Mouse (Mus musculus) CH12.LX (cell line): Measurements from ENCODE around the gene Gm37240. TPM values are rescaled to one million over a fixed set of nuclear protein-coding genes. Genes with fewer than 3 reads are reported as not detected.

ENCODE experiments used
- DNase-seq: peaks from one replicate; pipeline ENCODE4 v3.0.0-alpha.2; 2013; ENCODE audit errors: extremely low read depth
- H3K27ac ChIP-seq: 2 replicates; pipeline ENCODE4 v1.5.1; 2012; ENCODE audit warnings: low read depth, mild to moderate bottlenecking, control low read depth, moderate library complexity; ENCODE audit not compliant: insufficient read depth
- H3K27me3 ChIP-seq: replicated peaks from 2 replicates; pipeline ENCODE3; 2012; ENCODE audit warnings: inconsistent platforms
- H3K36me3 ChIP-seq, 2 experiments: replicated peaks in 1 of 2; 2 replicates each; pipeline versions ENCODE3 to v1.6.1; 2012; ENCODE audit warnings: inconsistent platforms in 1 of 2, low read length in 1 of 2, mild to moderate bottlenecking in 1 of 2, mixed read lengths in 1 of 2, moderate library complexity in 1 of 2; ENCODE audit not compliant: control insufficient read depth in 1 of 2, insufficient read depth in 1 of 2
- H3K4me1 ChIP-seq, 2 experiments: 2 replicates each; pipeline ENCODE4 v1.6.1; 2012; ENCODE audit warnings: inconsistent platforms in 1 of 2, moderate library complexity in 1 of 2; ENCODE audit not compliant: insufficient read depth in 2 of 2, control insufficient read depth in 1 of 2
- H3K4me2 ChIP-seq: 2 replicates; pipeline ENCODE4 v1.6.1; 2012; ENCODE audit warnings: low read depth, mild to moderate bottlenecking, control low read depth; ENCODE audit not compliant: poor library complexity, insufficient read depth, severe bottlenecking
- H3K4me3 ChIP-seq, 3 experiments: fragments of 150-350 bp in 1 of 3; sonication (generic) in 1 of 3; replicated peaks in 1 of 3; 2 replicates each; pipeline versions ENCODE3 to v1.5.1; 2011 to 2012; ENCODE audit warnings: low read depth in 2 of 3, low read length in 2 of 3, mild to moderate bottlenecking in 2 of 3, moderate library complexity in 2 of 3, control low read depth in 1 of 3, improper control_type of control experiment in 1 of 3, inconsistent platforms in 1 of 3, mixed read lengths in 1 of 3; ENCODE audit not compliant: poor library complexity in 1 of 3
- H3K79me2 ChIP-seq: replicated peaks from 2 replicates; pipeline ENCODE4 v1.6.1; 2012; ENCODE audit warnings: mild to moderate bottlenecking, moderate library complexity; ENCODE audit not compliant: control insufficient read depth, poor library complexity, insufficient read depth, severe bottlenecking; ENCODE audit errors: extremely low read depth
- H3K9ac ChIP-seq: 2 replicates; pipeline ENCODE4 v1.6.1; 2012; ENCODE audit warnings: low read depth, mild to moderate bottlenecking, control low read depth, moderate library complexity; ENCODE audit not compliant: insufficient read depth
- H3K9me3 ChIP-seq: replicated peaks from 2 replicates; pipeline ENCODE3; 2012; ENCODE audit warnings: low read length, inconsistent platforms, mixed read lengths
- BHLHE40 ChIP-seq: IDR thresholded peaks from 2 replicates; pipeline ENCODE4 v1.6.1; 2011; ENCODE audit warnings: mild to moderate bottlenecking, low read depth, low read length, improper control_type of control experiment
- CHD1 ChIP-seq: IDR thresholded peaks from 2 replicates; pipeline ENCODE4 v1.6.1; 2012; ENCODE audit warnings: low read depth, low read length, improper control_type of control experiment, inconsistent platforms
- CHD2 ChIP-seq: IDR thresholded peaks from 2 replicates; pipeline ENCODE4 v1.6.1; 2011; ENCODE audit warnings: low read length, improper control_type of control experiment
- CTCF ChIP-seq, 2 experiments: IDR thresholded peaks in 1 of 2; conservative IDR thresholded peaks in 1 of 2; 2 replicates each; pipeline ENCODE4 v1.5.1; 2011 to 2012; ENCODE audit warnings: low read depth in 2 of 2, low read length in 2 of 2, improper control_type of control experiment in 1 of 2, inconsistent platforms in 1 of 2, mild to moderate bottlenecking in 1 of 2, moderate library complexity in 1 of 2
- ELF1 ChIP-seq: IDR thresholded peaks from 2 replicates; pipeline ENCODE4 v1.6.1; 2014; ENCODE audit warnings: low read depth, mild to moderate bottlenecking, inconsistent platforms, low read length, improper control_type of control experiment
- EP300 ChIP-seq: IDR thresholded peaks from 2 replicates; pipeline ENCODE4 v1.6.1; 2011; ENCODE audit warnings: low read length, improper control_type of control experiment
- ETS1 ChIP-seq: conservative IDR thresholded peaks from 2 replicates; pipeline ENCODE4 v1.6.1; 2012; ENCODE audit warnings: low read depth, mild to moderate bottlenecking, inconsistent platforms, low read length, improper control_type of control experiment, moderate library complexity
- GABPA ChIP-seq: IDR thresholded peaks from 2 replicates; pipeline ENCODE4 v1.6.1; 2012; ENCODE audit warnings: low read depth, low read length, improper control_type of control experiment, inconsistent platforms; ENCODE audit not compliant: insufficient replicate concordance
- HCFC1 ChIP-seq: IDR thresholded peaks from 2 replicates; pipeline ENCODE4 v1.6.1; 2012; ENCODE audit warnings: low read depth, mild to moderate bottlenecking, inconsistent platforms, low read length, improper control_type of control experiment
- IRF4 ChIP-seq: IDR thresholded peaks from 2 replicates; pipeline ENCODE4 v1.6.1; 2014; ENCODE audit warnings: low read depth, mild to moderate bottlenecking, inconsistent platforms, low read length, improper control_type of control experiment
- JUN ChIP-seq: IDR thresholded peaks from 2 replicates; pipeline ENCODE4 v1.6.1; 2011; ENCODE audit warnings: low read depth, mild to moderate bottlenecking, low read length, improper control_type of control experiment, moderate library complexity; ENCODE audit not compliant: insufficient read depth
- JUND ChIP-seq: conservative IDR thresholded peaks from 2 replicates; pipeline ENCODE4 v1.6.1; 2011; ENCODE audit warnings: low read depth, low read length, improper control_type of control experiment
- KAT2A ChIP-seq: IDR thresholded peaks from 2 replicates; pipeline ENCODE4 v1.6.1; 2012; ENCODE audit warnings: low read length, improper control_type of control experiment, inconsistent platforms; ENCODE audit not compliant: insufficient replicate concordance
- MAFK ChIP-seq: IDR thresholded peaks from 2 replicates; pipeline ENCODE4 v1.6.1; 2011; ENCODE audit warnings: low read length, improper control_type of control experiment; ENCODE audit not compliant: insufficient replicate concordance
- MAX ChIP-seq: IDR thresholded peaks from 2 replicates; pipeline ENCODE4 v1.6.1; 2011; ENCODE audit warnings: low read length, improper control_type of control experiment
- MAZ ChIP-seq: IDR thresholded peaks from 2 replicates; pipeline ENCODE4 v1.6.1; 2012; ENCODE audit warnings: low read depth, mild to moderate bottlenecking, inconsistent platforms, low read length, improper control_type of control experiment, moderate library complexity
- MEF2A ChIP-seq: IDR thresholded peaks from 2 replicates; pipeline ENCODE4 v1.6.1; 2014; ENCODE audit warnings: low read depth, mild to moderate bottlenecking, inconsistent platforms, low read length, improper control_type of control experiment, borderline replicate concordance
- MXI1 ChIP-seq: IDR thresholded peaks from 2 replicates; pipeline ENCODE4 v1.6.1; 2011; ENCODE audit warnings: mild to moderate bottlenecking, low read depth, low read length, improper control_type of control experiment
- MYC ChIP-seq: IDR thresholded peaks from 2 replicates; pipeline ENCODE4 v1.6.1; 2011; ENCODE audit warnings: low read depth, mild to moderate bottlenecking, improper control_type of control experiment, low read length
- NELFE ChIP-seq: IDR thresholded peaks from 2 replicates; pipeline ENCODE4 v1.6.1; 2011; ENCODE audit warnings: low read depth, low read length, improper control_type of control experiment
- PAX5 ChIP-seq: IDR thresholded peaks from 2 replicates; pipeline ENCODE4 v1.6.1; 2012; ENCODE audit warnings: low read length, inconsistent platforms, mixed read lengths
- POLR2A ChIP-seq: IDR thresholded peaks from 2 replicates; pipeline ENCODE4 v1.6.1; 2011; ENCODE audit warnings: low read depth, mild to moderate bottlenecking, improper control_type of control experiment, low read length
- RCOR1 ChIP-seq: conservative IDR thresholded peaks from 2 replicates; pipeline ENCODE4 v1.6.1; 2012; ENCODE audit warnings: low read depth, mild to moderate bottlenecking, inconsistent platforms, low read length, improper control_type of control experiment
- SIN3A ChIP-seq: IDR thresholded peaks from 2 replicates; pipeline ENCODE4 v1.6.1; 2012; ENCODE audit warnings: low read length, improper control_type of control experiment, inconsistent platforms
- TCF12 ChIP-seq: IDR thresholded peaks from 2 replicates; pipeline ENCODE4 v1.6.1; 2014; ENCODE audit warnings: low read depth, mild to moderate bottlenecking, inconsistent platforms, low read length, improper control_type of control experiment
- UBTF ChIP-seq: IDR thresholded peaks from 2 replicates; pipeline ENCODE4 v1.6.1; 2012; ENCODE audit warnings: low read depth, mild to moderate bottlenecking, inconsistent platforms, low read length, improper control_type of control experiment, moderate library complexity
- USF1 ChIP-seq: IDR thresholded peaks from 2 replicates; pipeline ENCODE4 v1.6.1; 2014; ENCODE audit warnings: low read depth, mild to moderate bottlenecking, inconsistent platforms, low read length, improper control_type of control experiment
- ZC3H11A ChIP-seq: IDR thresholded peaks from 2 replicates; pipeline ENCODE4 v1.6.1; 2012; ENCODE audit warnings: low read depth, mild to moderate bottlenecking, inconsistent platforms, low read length, improper control_type of control experiment
- ZKSCAN1 ChIP-seq: IDR thresholded peaks from 2 replicates; pipeline ENCODE4 v1.6.1; 2012; ENCODE audit warnings: low read depth, inconsistent platforms, low read length, improper control_type of control experiment, borderline replicate concordance
- ZMIZ1 ChIP-seq: IDR thresholded peaks from 2 replicates; pipeline ENCODE4 v1.6.1; 2012; ENCODE audit warnings: low read depth, mild to moderate bottlenecking, inconsistent platforms, low read length, improper control_type of control experiment
- dilution Hi-C: fragments of 300-500 bp; cut with MboI; formaldehyde crosslinking; loops from 2 replicates; pipeline ENCODE4 v1.14.3; 2020; ENCODE audit warnings: low sequenced_read_pairs; ENCODE audit not compliant: extremely low pct_unique_long_range_greater_than_20kb, extremely low pct_ligation_motif_present
- in situ Hi-C: fragments of 300-500 bp; cut with MboI; formaldehyde crosslinking; loops from 3 replicates; pipeline ENCODE4 v1.14.3; 2019; ENCODE audit warnings: low sequenced_read_pairs, low pct_ligation_motif_present, low pct_unique_long_range_greater_than_20kb, mixed read lengths
- polyA plus RNA-seq: library from polyadenylated mRNA; unstranded; fragments of >175 nt; gene quantifications from 2 replicates; pipeline ENCODE4 v1.2.1, GENCODE M21; 2012; ENCODE audit warnings: low read depth; ENCODE audit not compliant: insufficient read length
- total RNA-seq, 2 experiments: library from RNA; depleted of rRNA; stranded (reverse); fragments of 300-350 nt in 1 of 2; fragments of >200 nt in 1 of 2; gene quantifications; 2 replicates each; pipeline ENCODE4 v1.2.3; 2012 to 2014

The Gm37240 gene
- total and polyA plus RNA-seq, 3 experiments = 0.08 to 0.19 (median 0.14) TPM

GRCm38 (mm10) chr3:84722680-84723079 lies 1164.6 kb downstream of the Gm37240 start:
- no peaks in the 10 kb centered on the region for H3K27me3 ChIP-seq
- in situ Hi-C loops = no loop called here
- H3K4me1 ChIP-seq = peaks cover 3 to 39% of the 10 kb centered on the region in 2 experiments; a peak in 3 of 4 replicates
- no peak overlapping the region for H3K27ac ChIP-seq
- TF ChIP-seq ZMIZ1 = no peak
- peak; percentile 46; the same call in 1 of the 2 replicates for TF ChIP-seq MYC
- peak; percentile 73 for TF ChIP-seq EP300
- no peak for TF ChIP-seq ZKSCAN1
- peak; percentile 76 for TF ChIP-seq IRF4
- TF ChIP-seq CHD1 = no peak
- TF ChIP-seq ETS1 = no peak
- peak; percentile 78 for TF ChIP-seq BHLHE40
- TF ChIP-seq MAX = no peak
- TF ChIP-seq MAZ = no peak
- no peaks in the 10 kb centered on the region for H3K79me2 ChIP-seq
- dilution Hi-C loops = no loop called here
- H3K36me3 ChIP-seq = no peaks in the 10 kb centered on the region
- no peak overlapping the region for H3K9ac ChIP-seq
- H3K9me3 ChIP-seq = no peaks in the 10 kb centered on the region
- H3K4me2 ChIP-seq = 0 out of 2 replicates have a peak overlapping the region, but pooled peaks have one; percentile 2
- no peak overlapping the region for H3K4me3 ChIP-seq
- DNase-seq = peak; percentile 24

GRCm38 (mm10) chr3:84715073-84715768 lies 1172.1 kb downstream of the Gm37240 start:
- Histone ChIP-seq H3K9ac (no peak overlapping the region), H3K36me3 (no peaks in the 10 kb centered on the region), H3K4me3 (peak overlapping the region in 1 of 3 experiments; percentile 12), H3K27me3 (no peaks in the 10 kb centered on the region), H3K4me2 (peak overlapping the region; percentile 21), H3K9me3 (peaks cover 5% of the 10 kb centered on the region), H3K79me2 (no peaks in the 10 kb centered on the region), H3K4me1 (peaks cover 12 to 53% of the 10 kb centered on the region in 2 experiments), H3K27ac (peak overlapping the region; percentile 75)
- peak; percentile 94 for DNase-seq
- in situ Hi-C loops (no loop called here), dilution Hi-C loops (no loop called here)
- no peak for TF ChIP-seq UBTF
- TF ChIP-seq CHD1 = no peak
- no peak for TF ChIP-seq KAT2A
- TF ChIP-seq GABPA = no peak
- no peak for TF ChIP-seq CTCF (conservative IDR thresholded peaks at IDR 0.05 in 1 of 2, IDR thresholded peaks at IDR 0.05 in 1 of 2; ENCODE audit: low read depth in 2 of 2, low read length in 2 of 2)
- peak; percentile 67 for TF ChIP-seq TCF12
- TF ChIP-seq RCOR1 = peak; percentile 56; the same call in 1 of the 2 replicates
- TF ChIP-seq EP300 = peak; percentile 89
- peak; percentile 41; the same call in 1 of the 2 replicates for TF ChIP-seq POLR2A
- peak; percentile 90 for TF ChIP-seq JUN
- TF ChIP-seq ELF1 = peak; percentile 84
- TF ChIP-seq USF1 = no peak
- TF ChIP-seq JUND = peak; percentile 81
- 0 out of 2 replicates have a peak, but pooled peaks have one; percentile 9 for TF ChIP-seq MXI1
- TF ChIP-seq SIN3A = peak; percentile 39; the same call in 1 of the 2 replicates
- no peak for TF ChIP-seq ZC3H11A
- peak; percentile 16; the same call in 1 of the 2 replicates for TF ChIP-seq NELFE
- TF ChIP-seq MEF2A = peak; percentile 83
- peak; percentile 39 for TF ChIP-seq CHD2
- TF ChIP-seq ZMIZ1 = no peak
- peak; percentile 64; the same call in 1 of the 2 replicates for TF ChIP-seq MAX
- TF ChIP-seq MAFK = peak; percentile 59; the same call in 1 of the 2 replicates
- TF ChIP-seq BHLHE40 = peak; percentile 62
- TF ChIP-seq MYC = no peak
- peak; percentile 89 for TF ChIP-seq IRF4
- TF ChIP-seq HCFC1 = peak; percentile 73
- no peak for TF ChIP-seq PAX5
